Mouse (Mus musculus): Measurements from ENCODE around the gene Cdc5l.

The Cdc5l gene

GRCm38 (mm10) chr17:45371042-45371441 lies 62.5 kb downstream of the Cdc5l start:
- DNase-seq (ENCODE audit: low read depth, low spot score) = no peak

GRCm38 (mm10) chr17:45370535-45370934 lies 63.0 kb downstream of the Cdc5l start:
- no peak for DNase-seq (ENCODE audit: low read depth, low spot score)

- no peak for DNase-seq (ENCODE audit: low read depth, low spot score)
Measured at GRCm38 (mm10) chr17:45364871-45365270, 68.7 kb downstream of the Cdc5l start.

- DNase-seq (ENCODE audit: low read depth, low spot score) = no peak
Measured at GRCm38 (mm10) chr17:45360950-45361349, 72.6 kb downstream of the Cdc5l start.

- DNase-seq (ENCODE audit: low read depth, low spot score) = no peak
Measured at GRCm38 (mm10) chr17:45359443-45359842, 74.1 kb downstream of the Cdc5l start.

GRCm38 (mm10) chr17:45356431-45356830 lies 77.1 kb downstream of the Cdc5l start:
- no peak for DNase-seq (ENCODE audit: low read depth, low spot score)

- no peak for DNase-seq (ENCODE audit: low read depth, low spot score)
Measured at GRCm38 (mm10) chr17:45347951-45348350, 85.6 kb downstream of the Cdc5l start.

Data from retina, adult 2 months (tissue).